Mouse (Mus musculus): ENCODE results near the gene Aff1. TPM values are rescaled to one million over a fixed set of nuclear protein-coding genes. Genes with fewer than 3 reads are reported as not detected.

Aff1 gene
- polyA plus RNA-seq, 1 experiment from 2014 or later: 12.1 TPM

GRCm38 (mm10) chr5:103762850-103763254 is 70.7 kb downstream of the Aff1 start:
- H3K4me3 ChIP-seq (ENCODE audit: low read depth, low read length): no peak overlapping the region
- peaks cover 33% of the 10 kb centered on the region for H3K4me1 ChIP-seq (ENCODE audit: control insufficient read depth, insufficient read depth, low read length)
- peak overlapping the region; percentile 47 for H3K4me2 ChIP-seq
- ATAC-seq (replicated peaks; ENCODE audit: insufficient number of reproducible peaks, low FRiP score, low TSS enrichment): 0 out of 2 replicates have a peak, but pooled peaks have one; percentile 15
- WGBS (ENCODE audit: insufficient replicate concordance): 20% methylated on average over 4 of the region's 4 CpGs
- 0 out of 2 replicates have a peak overlapping the region, but pooled peaks have one; percentile 2 for H3K27ac ChIP-seq (ENCODE audit: low read depth, low read length)
- H3K9ac ChIP-seq (ENCODE audit: low read depth, low read length): no peak overlapping the region
- H3K9me3 ChIP-seq (replicated peaks; ENCODE audit: control insufficient read depth, low read length): peaks cover 4% of the 10 kb centered on the region; the same call in 1 of the 2 replicates
- peaks cover 5% of the 10 kb centered on the region for H3K36me3 ChIP-seq (ENCODE audit: control insufficient read depth, insufficient read depth, low read length)
- no peaks in the 10 kb centered on the region for H3K27me3 ChIP-seq (ENCODE audit: control insufficient read depth, insufficient read depth, low read length)

- 91% methylated on average over 4 of the region's 4 CpGs for WGBS (ENCODE audit: insufficient replicate concordance)
Measured at GRCm38 (mm10) chr5:103765356-103765755, 73.2 kb downstream of the Aff1 start.

GRCm38 (mm10) chr5:103765758-103766431 is 73.7 kb downstream of the Aff1 start:
- peaks cover 28% of the 10 kb centered on the region for H3K4me1 ChIP-seq (ENCODE audit: control insufficient read depth, insufficient read depth, low read length)
- no peak overlapping the region for H3K4me2 ChIP-seq
- no peak overlapping the region for H3K27ac ChIP-seq (ENCODE audit: low read depth, low read length)
- ATAC-seq (replicated peaks; ENCODE audit: insufficient number of reproducible peaks, low FRiP score, low TSS enrichment): no peak
- H3K9ac ChIP-seq (ENCODE audit: low read depth, low read length): no peak overlapping the region
- peaks cover 4% of the 10 kb centered on the region for H3K9me3 ChIP-seq (replicated peaks; ENCODE audit: control insufficient read depth, low read length)
- 98% methylated on average over 2 of the region's 2 CpGs for WGBS (ENCODE audit: insufficient replicate concordance)
- no peak overlapping the region for H3K4me3 ChIP-seq (ENCODE audit: low read depth, low read length)
- peaks cover 5% of the 10 kb centered on the region for H3K36me3 ChIP-seq (ENCODE audit: control insufficient read depth, insufficient read depth, low read length)
- H3K27me3 ChIP-seq (ENCODE audit: control insufficient read depth, insufficient read depth, low read length): no peaks in the 10 kb centered on the region

More at GRCm38 (mm10) chr5:103765356-103765755, 73.2 kb downstream of the Aff1 start:
- Histone ChIP-seq H3K27me3 (ENCODE audit: control insufficient read depth, insufficient read depth, low read length) (no peaks in the 10 kb centered on the region), H3K4me1 (ENCODE audit: control insufficient read depth, insufficient read depth, low read length) (peaks cover 30% of the 10 kb centered on the region), H3K4me2 (no peak overlapping the region), H3K27ac (ENCODE audit: low read depth, low read length) (no peak overlapping the region), H3K4me3 (ENCODE audit: low read depth, low read length) (no peak overlapping the region), H3K9ac (ENCODE audit: low read depth, low read length) (no peak overlapping the region), H3K36me3 (ENCODE audit: control insufficient read depth, insufficient read depth, low read length) (peaks cover 5% of the 10 kb centered on the region), H3K9me3 (replicated peaks; ENCODE audit: control insufficient read depth, low read length) (peaks cover 4% of the 10 kb centered on the region; the same call in 1 of the 2 replicates)
- ATAC-seq (replicated peaks; ENCODE audit: insufficient number of reproducible peaks, low FRiP score, low TSS enrichment): no peak

GRCm38 (mm10) chr5:103766432-103766815 is 74.2 kb downstream of the Aff1 start:
- no peak overlapping the region for H3K27ac ChIP-seq (ENCODE audit: low read depth, low read length)
- ATAC-seq (replicated peaks; ENCODE audit: insufficient number of reproducible peaks, low FRiP score, low TSS enrichment): no peak

GRCm38 (mm10) chr5:103768961-103769360 is 76.8 kb downstream of the Aff1 start:
- H3K4me2 ChIP-seq: no peak overlapping the region
- H3K9ac ChIP-seq (ENCODE audit: low read depth, low read length): no peak overlapping the region
- peaks cover 5% of the 10 kb centered on the region for H3K36me3 ChIP-seq (ENCODE audit: control insufficient read depth, insufficient read depth, low read length)
- whole genome bisulfite sequencing (ENCODE audit: insufficient replicate concordance): 86% methylated on average over 3 of the region's 3 CpGs
- no peak overlapping the region for H3K27ac ChIP-seq (ENCODE audit: low read depth, low read length)
- H3K4me3 ChIP-seq (ENCODE audit: low read depth, low read length): no peak overlapping the region
- H3K9me3 ChIP-seq (replicated peaks; ENCODE audit: control insufficient read depth, low read length): peaks cover 4% of the 10 kb centered on the region
- H3K4me1 ChIP-seq (ENCODE audit: control insufficient read depth, insufficient read depth, low read length): peaks cover 38% of the 10 kb centered on the region
- H3K27me3 ChIP-seq (ENCODE audit: control insufficient read depth, insufficient read depth, low read length): no peaks in the 10 kb centered on the region
- no peak for ATAC-seq (replicated peaks; ENCODE audit: insufficient number of reproducible peaks, low FRiP score, low TSS enrichment)

More at GRCm38 (mm10) chr5:103766432-103766815, 74.2 kb downstream of the Aff1 start:
- Histone ChIP-seq H3K27me3 (ENCODE audit: control insufficient read depth, insufficient read depth, low read length) (no peaks in the 10 kb centered on the region), H3K4me1 (ENCODE audit: control insufficient read depth, insufficient read depth, low read length) (peaks cover 32% of the 10 kb centered on the region), H3K4me2 (no peak overlapping the region), H3K9me3 (replicated peaks; ENCODE audit: control insufficient read depth, low read length) (peaks cover 4% of the 10 kb centered on the region), H3K9ac (ENCODE audit: low read depth, low read length) (no peak overlapping the region), H3K36me3 (ENCODE audit: control insufficient read depth, insufficient read depth, low read length) (peaks cover 5% of the 10 kb centered on the region), H3K4me3 (ENCODE audit: low read depth, low read length) (no peak overlapping the region)
- 96% methylated on average over 4 of the region's 4 CpGs for WGBS (ENCODE audit: insufficient replicate concordance)

- peaks cover 5% of the 10 kb centered on the region for H3K36me3 ChIP-seq (ENCODE audit: control insufficient read depth, insufficient read depth, low read length)
- H3K9me3 ChIP-seq (replicated peaks; ENCODE audit: control insufficient read depth, low read length): peaks cover 4% of the 10 kb centered on the region
- no peak overlapping the region for H3K4me3 ChIP-seq (ENCODE audit: low read depth, low read length)
- H3K9ac ChIP-seq (ENCODE audit: low read depth, low read length): no peak overlapping the region
- ATAC-seq (replicated peaks; ENCODE audit: insufficient number of reproducible peaks, low FRiP score, low TSS enrichment): no peak
- no peaks in the 10 kb centered on the region for H3K27me3 ChIP-seq (ENCODE audit: control insufficient read depth, insufficient read depth, low read length)
- H3K4me2 ChIP-seq: peak overlapping the region; percentile 8; the same call in 1 of the 2 replicates
- WGBS (ENCODE audit: insufficient replicate concordance): 41% methylated on average over 9 of the region's 9 CpGs
- H3K27ac ChIP-seq (ENCODE audit: low read depth, low read length): peak overlapping the region; percentile 29; the same call in 1 of the 2 replicates
- H3K4me1 ChIP-seq (ENCODE audit: control insufficient read depth, insufficient read depth, low read length): peaks cover 45% of the 10 kb centered on the region
Measured at GRCm38 (mm10) chr5:103769701-103770100, 77.5 kb downstream of the Aff1 start.

GRCm38 (mm10) chr5:103770447-103771222 is 78.5 kb downstream of the Aff1 start:
- WGBS (ENCODE audit: insufficient replicate concordance): 55% methylated on average over 6 of the region's 6 CpGs
- H3K4me2 ChIP-seq: no peak overlapping the region
- no peak overlapping the region for H3K27ac ChIP-seq (ENCODE audit: low read depth, low read length)
- peaks cover 55% of the 10 kb centered on the region for H3K4me1 ChIP-seq (ENCODE audit: control insufficient read depth, insufficient read depth, low read length)
- H3K4me3 ChIP-seq (ENCODE audit: low read depth, low read length): no peak overlapping the region
- H3K36me3 ChIP-seq (ENCODE audit: control insufficient read depth, insufficient read depth, low read length): peaks cover 5% of the 10 kb centered on the region
- H3K9ac ChIP-seq (ENCODE audit: low read depth, low read length): no peak overlapping the region; the same call in 1 of the 2 replicates
- peaks cover 4% of the 10 kb centered on the region for H3K9me3 ChIP-seq (replicated peaks; ENCODE audit: control insufficient read depth, low read length)
- ATAC-seq (replicated peaks; ENCODE audit: insufficient number of reproducible peaks, low FRiP score, low TSS enrichment): no peak
- no peaks in the 10 kb centered on the region for H3K27me3 ChIP-seq (ENCODE audit: control insufficient read depth, insufficient read depth, low read length)

GRCm38 (mm10) chr5:103771380-103771779 is 79.2 kb downstream of the Aff1 start:
- Histone ChIP-seq H3K27me3 (ENCODE audit: control insufficient read depth, insufficient read depth, low read length) (no peaks in the 10 kb centered on the region), H3K4me3 (ENCODE audit: low read depth, low read length) (no peak overlapping the region), H3K36me3 (ENCODE audit: control insufficient read depth, insufficient read depth, low read length) (no peaks in the 10 kb centered on the region), H3K27ac (ENCODE audit: low read depth, low read length) (no peak overlapping the region; the same call in 1 of the 2 replicates), H3K9me3 (replicated peaks; ENCODE audit: control insufficient read depth, low read length) (no peaks in the 10 kb centered on the region; the same call in 1 of the 2 replicates), H3K4me2 (no peak overlapping the region), H3K9ac (ENCODE audit: low read depth, low read length) (no peak overlapping the region), H3K4me1 (ENCODE audit: control insufficient read depth, insufficient read depth, low read length) (peaks cover 55% of the 10 kb centered on the region)
- 24% methylated on average over 6 of the region's 6 CpGs for WGBS (ENCODE audit: insufficient replicate concordance)
- no peak for ATAC-seq (replicated peaks; ENCODE audit: insufficient number of reproducible peaks, low FRiP score, low TSS enrichment)
